Mouse (Mus musculus) hindbrain, embryonic 11.5 days (tissue): ENCODE results near the gene Abr. TPM values are rescaled to one million over a fixed set of nuclear protein-coding genes. Genes with fewer than 3 reads are reported as not detected.

ENCODE experiments used
- ATAC-seq: fragments of 200-750 bp; cut with Nextera tagmentation; 2 replicates; pipeline ENCODE4 v1.8.0; 2017; ENCODE audit warnings: mild to moderate bottlenecking, moderate TSS enrichment, moderate library complexity; ENCODE audit not compliant: low FRiP score
- DNase-seq: peaks from one replicate; pipeline ENCODE4 v3.0.0-alpha.2; 2015; ENCODE audit warnings: low spot score
- H3K27ac ChIP-seq: fragments of 300-500 bp; sonication (generic); 2 replicates; pipeline ENCODE4 v1.5.1; 2014; ENCODE audit warnings: mild to moderate bottlenecking, low read depth, low read length
- H3K27me3 ChIP-seq: fragments of 300-500 bp; sonication (generic); 2 replicates; pipeline ENCODE4 v1.6.1; 2014; ENCODE audit warnings: mild to moderate bottlenecking, low read length, moderate library complexity, mixed read lengths; ENCODE audit not compliant: control insufficient read depth, insufficient read depth
- H3K36me3 ChIP-seq: fragments of 300-500 bp; sonication (generic); 2 replicates; pipeline ENCODE4 v1.6.1; 2014; ENCODE audit warnings: mild to moderate bottlenecking, low read length, moderate library complexity, mixed read lengths; ENCODE audit not compliant: control insufficient read depth, insufficient read depth
- H3K4me1 ChIP-seq: fragments of 300-500 bp; sonication (generic); replicated peaks from 2 replicates; pipeline ENCODE4 v1.6.1; 2014; ENCODE audit warnings: low read length, mixed read lengths; ENCODE audit not compliant: control insufficient read depth, insufficient read depth
- H3K4me2 ChIP-seq: fragments of 300-500 bp; sonication (generic); replicated peaks from 2 replicates; pipeline ENCODE4 v1.6.1; 2014; ENCODE audit warnings: mild to moderate bottlenecking, low read depth, low read length
- H3K4me3 ChIP-seq: fragments of 300-500 bp; sonication (generic); 2 replicates; pipeline ENCODE4 v1.5.1; 2014; ENCODE audit warnings: low read depth, low read length
- H3K9ac ChIP-seq: fragments of 300-500 bp; sonication (generic); 2 replicates; pipeline ENCODE4 v1.6.1; 2014; ENCODE audit warnings: low read depth, low read length
- H3K9me3 ChIP-seq: fragments of 300-500 bp; sonication (generic); 2 replicates; pipeline ENCODE4 v1.6.1; 2016; ENCODE audit warnings: low read length; ENCODE audit not compliant: control insufficient read depth
- WGBS: fragments of 180-500 bp; shearing (Covaris S2); extraction: QIAGEN DNeasy Blood & Tissue Kit; methylation state at CpG from one replicate; pipeline ENCODE4 v1.1.7; 2014; 5-methylcytosine and 5-hydroxymethylcytosine counted together
- polyA plus RNA-seq: library from polyadenylated mRNA; unstranded; fragments of >200 nt; fragmentation: Nextera tagmentation; extraction: Ambion mirVana; gene quantifications from 2 replicates; pipeline ENCODE4 v1.2.1, GENCODE M21; 2014

The Abr gene
- polyA plus RNA-seq, 1 experiment from 2014 or later = 35.8 TPM

- H3K4me3 ChIP-seq = peak overlapping the region; percentile 76; the same call in 1 of the 2 replicates
- no peaks in the 10 kb centered on the region for H3K27me3 ChIP-seq
- no peak for ATAC-seq
- 29% methylated on average over 3 of the region's 3 CpGs for WGBS
- H3K9me3 ChIP-seq = no peaks in the 10 kb centered on the region
- H3K4me2 ChIP-seq = peak overlapping the region; percentile 97
- no peak overlapping the region for H3K27ac ChIP-seq
- DNase-seq = no peak
- H3K36me3 ChIP-seq = no peaks in the 10 kb centered on the region
- peaks cover 11% of the 10 kb centered on the region for H3K4me1 ChIP-seq
- H3K9ac ChIP-seq = no peak overlapping the region
These were observed 52.7 kb downstream of the Abr start for GRCm38 (mm10) chr11:76569436-76569835.

GRCm38 (mm10) chr11:76566081-76566480, 56.0 kb downstream of the Abr start:
- H3K4me1 ChIP-seq = peaks cover 11% of the 10 kb centered on the region
- no peak for DNase-seq

GRCm38 (mm10) chr11:76562584-76562983, 59.5 kb downstream of the Abr start:
- no peak for ATAC-seq
- no peak overlapping the region for H3K9ac ChIP-seq
- no peak overlapping the region for H3K4me2 ChIP-seq
- H3K4me1 ChIP-seq = no peaks in the 10 kb centered on the region
- H3K27me3 ChIP-seq = no peaks in the 10 kb centered on the region
- no peak overlapping the region for H3K27ac ChIP-seq
- WGBS = 36% methylated on average over 3 of the region's 3 CpGs
- no peaks in the 10 kb centered on the region for H3K36me3 ChIP-seq
- no peak for DNase-seq
- H3K4me3 ChIP-seq = no peak overlapping the region
- H3K9me3 ChIP-seq = no peaks in the 10 kb centered on the region

More at GRCm38 (mm10) chr11:76566081-76566480, 56.0 kb downstream of the Abr start:
- Histone ChIP-seq H3K9ac (no peak overlapping the region), H3K9me3 (no peaks in the 10 kb centered on the region), H3K4me3 (no peak overlapping the region), H3K27ac (no peak overlapping the region), H3K36me3 (no peaks in the 10 kb centered on the region), H3K27me3 (no peaks in the 10 kb centered on the region), H3K4me2 (no peak overlapping the region)
- no peak for ATAC-seq
- WGBS = 59% methylated on average over 3 of the region's 3 CpGs

DNA sequence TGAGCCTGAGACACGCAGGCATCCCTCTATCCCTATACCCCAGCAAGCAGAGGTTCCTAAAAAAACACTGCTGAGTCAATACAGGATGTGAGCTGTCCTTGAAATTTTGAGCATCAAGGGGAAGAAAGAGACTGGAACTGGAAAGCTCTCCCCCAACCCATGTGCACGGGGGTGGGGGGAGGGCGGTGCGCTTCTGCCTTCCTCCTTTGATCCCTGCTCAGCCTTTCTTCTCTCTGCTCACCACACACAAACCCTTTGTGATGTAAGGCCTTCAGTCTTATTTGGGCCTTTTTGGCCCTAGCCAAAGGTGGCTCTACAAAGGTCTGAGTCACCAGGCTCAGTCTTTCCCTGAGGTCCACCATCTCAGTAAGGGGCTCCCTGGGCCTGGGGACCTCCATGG, 59.9 kb downstream of the Abr start:
- WGBS = 16% methylated on average over 4 of the region's 4 CpGs
- H3K9ac ChIP-seq = no peak overlapping the region
- H3K9me3 ChIP-seq = no peaks in the 10 kb centered on the region
- H3K27me3 ChIP-seq = no peaks in the 10 kb centered on the region
- DNase-seq (no peak), ATAC-seq (no peak)
- no peak overlapping the region for H3K27ac ChIP-seq
- no peaks in the 10 kb centered on the region for H3K4me1 ChIP-seq
- no peak overlapping the region for H3K4me2 ChIP-seq
- no peak overlapping the region for H3K4me3 ChIP-seq
- H3K36me3 ChIP-seq = no peaks in the 10 kb centered on the region

GRCm38 (mm10) chr11:76557837-76558236, 64.3 kb downstream of the Abr start:
- Histone ChIP-seq H3K27me3 (no peaks in the 10 kb centered on the region), H3K9me3 (no peaks in the 10 kb centered on the region), H3K4me3 (no peak overlapping the region), H3K36me3 (no peaks in the 10 kb centered on the region), H3K4me1 (no peaks in the 10 kb centered on the region), H3K4me2 (no peak overlapping the region), H3K9ac (no peak overlapping the region), H3K27ac (no peak overlapping the region)
- no peak for DNase-seq
- no peak for ATAC-seq
- WGBS = 78% methylated on average over 4 of the region's 4 CpGs

GRCm38 (mm10) chr11:76548153-76548721, 73.9 kb downstream of the Abr start:
- H3K9me3 ChIP-seq = no peaks in the 10 kb centered on the region
- ATAC-seq (no peak), DNase-seq (no peak)
- no peaks in the 10 kb centered on the region for H3K27me3 ChIP-seq
- no peaks in the 10 kb centered on the region for H3K4me1 ChIP-seq
- WGBS = 91% methylated on average over 4 of the region's 4 CpGs
- H3K9ac ChIP-seq = no peak overlapping the region
- 0 out of 2 replicates have a peak overlapping the region, but pooled peaks have one; percentile 13 for H3K27ac ChIP-seq
- no peak overlapping the region for H3K4me3 ChIP-seq
- H3K4me2 ChIP-seq = no peak overlapping the region
- no peaks in the 10 kb centered on the region for H3K36me3 ChIP-seq

GRCm38 (mm10) chr11:76547420-76547819, 74.7 kb downstream of the Abr start:
- Histone ChIP-seq H3K4me1 (no peaks in the 10 kb centered on the region), H3K27ac (no peak overlapping the region), H3K9ac (no peak overlapping the region), H3K9me3 (no peaks in the 10 kb centered on the region), H3K27me3 (no peaks in the 10 kb centered on the region), H3K36me3 (no peaks in the 10 kb centered on the region), H3K4me3 (no peak overlapping the region), H3K4me2 (no peak overlapping the region)
- DNase-seq = no peak
- no peak for ATAC-seq
- 81% methylated on average over 5 of the region's 5 CpGs for WGBS

GRCm38 (mm10) chr11:76546431-76546830, 75.7 kb downstream of the Abr start:
- no peaks in the 10 kb centered on the region for H3K27me3 ChIP-seq
- no peak overlapping the region for H3K27ac ChIP-seq
- H3K9me3 ChIP-seq = no peaks in the 10 kb centered on the region
- H3K4me3 ChIP-seq = no peak overlapping the region
- H3K9ac ChIP-seq = no peak overlapping the region
- no peak overlapping the region for H3K4me2 ChIP-seq
- 86% methylated on average over 4 of the region's 4 CpGs for whole genome bisulfite sequencing
- H3K36me3 ChIP-seq = no peaks in the 10 kb centered on the region
- ATAC-seq (no peak), DNase-seq (no peak)
- no peaks in the 10 kb centered on the region for H3K4me1 ChIP-seq

DNA sequence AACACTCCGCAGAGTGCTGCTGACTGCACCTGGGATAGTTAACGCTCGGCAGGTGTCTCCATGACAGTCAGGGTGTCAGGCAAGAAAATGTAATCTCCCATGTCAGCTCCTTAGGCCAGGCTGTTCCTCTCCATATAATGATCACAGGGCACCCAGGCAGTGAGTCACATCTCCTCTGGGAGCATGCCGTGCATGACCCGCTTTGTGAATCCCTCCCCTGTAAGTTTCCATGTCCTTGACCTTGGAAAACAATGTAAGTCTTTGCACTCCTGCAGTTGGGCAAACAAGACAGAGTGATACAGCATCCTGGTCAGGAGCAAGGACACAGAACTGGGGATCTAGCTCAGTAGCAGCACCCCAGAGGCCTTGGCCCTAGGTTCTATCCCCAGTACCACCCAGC, 78.8 kb downstream of the Abr start:
- WGBS = 87% methylated on average over 5 of the region's 5 CpGs
- Histone ChIP-seq H3K9me3 (no peaks in the 10 kb centered on the region), H3K9ac (no peak overlapping the region), H3K4me2 (no peak overlapping the region), H3K36me3 (no peaks in the 10 kb centered on the region), H3K4me1 (no peaks in the 10 kb centered on the region), H3K4me3 (no peak overlapping the region), H3K27me3 (no peaks in the 10 kb centered on the region), H3K27ac (no peak overlapping the region)
- ATAC-seq (no peak), DNase-seq (no peak)
